Mouse (Mus musculus): ENCODE data around the gene 9530077C05Rik.
A peak's percentile ranks its signal among the peaks of the same experiment; 100 is the strongest.
"Not testable (repeated sequence)": the region's sequence is repeated elsewhere in the genome, so short reads cannot be mapped to it uniquely, and the experiment has no call there.

The 9530077C05Rik gene

DNA sequence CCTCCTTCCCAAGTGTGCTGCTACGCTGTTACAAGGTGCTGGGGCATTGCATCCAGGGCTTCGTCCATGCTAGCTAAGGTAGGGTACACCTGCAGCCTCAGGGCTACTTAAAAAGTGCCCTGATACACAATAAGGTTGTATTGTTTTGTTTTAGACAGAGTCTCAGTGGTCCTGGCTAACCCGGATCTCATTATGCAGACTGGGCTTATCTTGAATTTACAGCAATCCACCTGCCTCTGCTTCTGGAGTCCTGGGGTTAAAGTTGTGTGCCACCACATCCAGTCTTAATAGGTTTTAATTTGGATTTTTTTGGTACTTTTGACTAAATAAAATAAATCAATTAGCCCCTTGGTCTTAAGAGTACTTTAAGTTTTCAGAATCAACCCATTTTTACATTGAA lies 8.6 kb downstream of the 9530077C05Rik start:
- DNase-seq (ENCODE audit: low spot score) = no peak

DNA sequence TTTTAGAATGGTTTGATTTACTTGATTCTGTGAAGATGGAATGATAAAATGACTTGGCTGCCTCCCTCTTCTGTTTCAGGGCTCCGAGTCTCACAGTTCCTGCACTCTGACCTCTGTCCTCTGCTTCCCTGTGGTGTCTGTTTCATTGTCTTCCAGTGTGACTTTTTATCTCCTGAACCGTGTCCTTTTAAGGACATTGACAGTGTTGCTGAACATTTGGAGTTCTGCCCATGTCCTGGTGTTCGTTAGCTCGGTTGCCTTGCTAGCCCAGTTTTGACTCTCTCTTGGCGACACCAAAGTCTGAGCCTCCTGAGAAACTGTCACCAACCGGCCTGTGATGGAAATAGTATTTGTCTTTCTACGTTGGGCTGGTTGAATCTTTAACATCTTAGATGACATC lies 9.2 kb downstream of the 9530077C05Rik start:
- DNase-seq (ENCODE audit: low spot score) = no peak

DNA sequence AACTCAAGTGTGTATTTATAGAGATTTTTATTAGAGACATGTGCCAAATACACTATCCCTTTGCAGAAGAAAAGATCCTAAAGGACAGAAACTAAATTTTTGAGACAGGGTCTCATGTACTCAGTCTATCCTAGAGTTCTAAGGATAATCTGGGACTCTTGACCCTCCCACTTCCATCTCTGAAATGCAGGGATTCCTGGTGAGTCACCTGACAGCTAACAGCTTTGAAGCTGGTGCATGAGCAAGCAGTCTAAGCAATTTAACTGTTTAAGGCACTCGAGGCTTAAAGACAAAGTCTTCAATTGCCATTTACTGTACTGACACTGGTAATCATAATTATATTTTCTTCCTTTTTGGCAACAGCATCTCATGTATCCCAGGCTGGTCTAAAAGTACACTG lies 11.2 kb downstream of the 9530077C05Rik start:
- DNase-seq (ENCODE audit: low spot score) = no peak

DNA sequence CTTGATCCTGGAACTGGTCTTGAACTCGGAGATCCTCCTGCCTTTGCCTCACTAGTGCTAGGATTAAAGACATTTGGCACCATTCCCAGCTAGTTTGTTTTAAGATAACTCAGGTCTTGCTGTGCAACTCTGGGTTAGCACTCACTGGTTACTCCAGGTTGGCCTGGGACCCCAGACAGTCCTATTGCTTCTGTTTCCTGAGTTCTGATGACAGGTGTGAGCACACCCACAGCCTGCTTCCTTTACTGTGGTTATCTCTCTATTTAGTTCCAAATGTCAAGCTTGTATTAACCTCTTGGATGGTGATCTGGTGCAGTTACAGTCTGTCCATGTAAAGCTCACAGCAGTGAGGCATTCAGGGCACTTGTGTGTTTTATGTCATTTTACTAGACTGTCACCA lies 12.2 kb downstream of the 9530077C05Rik start:
- DNase-seq (ENCODE audit: low spot score) = no peak

GRCm38 (mm10) chr9:22424196-22424595 lies 12.9 kb downstream of the 9530077C05Rik start:
- no peak for DNase-seq (ENCODE audit: low spot score)

- DNase-seq (ENCODE audit: low spot score) = no peak
Observed at GRCm38 (mm10) chr9:22424719-22425118, 13.4 kb downstream of the 9530077C05Rik start.

GRCm38 (mm10) chr9:22428028-22428665 lies 16.8 kb downstream of the 9530077C05Rik start:
- DNase-seq (ENCODE audit: low spot score) = no peak

- DNase-seq (ENCODE audit: low spot score) = no peak
Observed at GRCm38 (mm10) chr9:22428666-22429410, 17.5 kb downstream of the 9530077C05Rik start.

- no peak for DNase-seq (ENCODE audit: low spot score)
Observed at GRCm38 (mm10) chr9:22429533-22430241, 18.4 kb downstream of the 9530077C05Rik start.

- no peak for DNase-seq (ENCODE audit: low spot score)
Observed at GRCm38 (mm10) chr9:22430315-22430840, 19.1 kb downstream of the 9530077C05Rik start.

- DNase-seq (ENCODE audit: low spot score) = no peak
Observed at GRCm38 (mm10) chr9:22433221-22433620, 21.9 kb downstream of the 9530077C05Rik start.

GRCm38 (mm10) chr9:22434101-22434500 lies 22.8 kb downstream of the 9530077C05Rik start:
- DNase-seq (ENCODE audit: low spot score) = no peak

GRCm38 (mm10) chr9:22438826-22439225 lies 27.5 kb downstream of the 9530077C05Rik start:
- no peak for DNase-seq (ENCODE audit: low spot score)

- DNase-seq (ENCODE audit: low spot score) = no peak
Observed at GRCm38 (mm10) chr9:22443157-22443556, 31.8 kb downstream of the 9530077C05Rik start.

DNA sequence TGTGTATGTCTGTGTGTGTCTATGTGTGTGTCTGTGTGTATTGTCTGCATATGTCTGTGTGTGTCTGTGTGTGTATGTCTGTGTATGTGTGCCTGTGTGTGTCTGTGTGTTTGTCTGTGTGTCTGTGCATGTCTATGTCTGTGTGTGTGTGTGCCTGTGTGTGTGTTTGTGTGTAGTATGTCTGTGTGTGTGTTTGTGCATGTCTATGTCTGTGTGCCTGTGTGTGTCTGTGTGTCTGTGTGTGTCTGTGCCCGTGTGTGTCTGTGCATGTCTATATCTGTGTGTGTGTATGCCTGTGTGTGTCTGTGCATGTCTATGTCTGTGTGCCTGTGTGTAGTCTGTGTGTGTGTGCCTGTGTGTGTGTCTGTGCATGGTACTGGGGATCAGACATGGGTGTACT lies 33.8 kb downstream of the 9530077C05Rik start:
- DNase-seq (ENCODE audit: low spot score) = no peak

DNA sequence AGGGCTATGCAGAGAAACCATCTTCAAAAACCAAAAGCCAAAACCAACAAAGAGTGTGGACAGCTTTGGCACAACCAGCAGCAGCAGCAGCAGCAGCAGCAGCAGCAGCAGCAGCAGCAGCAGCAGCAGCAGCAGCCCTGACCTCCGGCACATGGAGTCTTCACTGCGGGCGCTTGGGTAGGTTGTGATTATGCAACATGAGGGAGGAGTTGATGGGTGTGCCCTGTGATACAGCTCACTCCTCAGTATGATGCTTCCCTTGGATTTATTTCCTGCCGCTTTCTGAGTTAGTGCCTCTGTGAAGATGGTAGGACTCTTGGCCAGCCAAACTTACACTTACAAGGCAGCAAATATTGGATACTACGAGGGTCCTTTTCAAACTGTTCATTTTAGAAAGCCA lies 35.9 kb downstream of the 9530077C05Rik start:
- no peak for DNase-seq (ENCODE audit: low spot score)

GRCm38 (mm10) chr9:22448420-22448819 lies 37.1 kb downstream of the 9530077C05Rik start:
- DNase-seq (ENCODE audit: low spot score) = no peak

DNA sequence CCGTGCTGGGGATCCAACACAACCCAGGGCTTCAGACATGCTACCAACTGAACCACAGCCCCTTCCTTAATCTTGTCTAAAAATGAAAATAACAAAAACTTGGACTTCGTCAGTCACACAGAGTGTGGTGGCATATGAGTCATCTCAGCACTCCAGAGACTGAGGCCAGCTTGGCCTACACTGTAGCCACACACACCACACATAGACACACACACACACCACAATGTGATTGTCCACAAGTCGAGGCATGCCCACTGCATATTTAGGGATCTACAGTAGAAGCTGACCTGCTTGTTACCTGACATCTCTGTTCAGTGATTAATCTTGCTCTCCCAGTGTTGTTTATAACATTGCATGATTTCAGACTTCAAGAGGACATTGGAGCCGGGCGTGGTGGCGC lies 37.9 kb downstream of the 9530077C05Rik start:
- no peak for DNase-seq (ENCODE audit: low spot score)

- DNase-seq (ENCODE audit: low spot score) = no peak
Observed at GRCm38 (mm10) chr9:22452697-22453096, 41.4 kb downstream of the 9530077C05Rik start.

DNA sequence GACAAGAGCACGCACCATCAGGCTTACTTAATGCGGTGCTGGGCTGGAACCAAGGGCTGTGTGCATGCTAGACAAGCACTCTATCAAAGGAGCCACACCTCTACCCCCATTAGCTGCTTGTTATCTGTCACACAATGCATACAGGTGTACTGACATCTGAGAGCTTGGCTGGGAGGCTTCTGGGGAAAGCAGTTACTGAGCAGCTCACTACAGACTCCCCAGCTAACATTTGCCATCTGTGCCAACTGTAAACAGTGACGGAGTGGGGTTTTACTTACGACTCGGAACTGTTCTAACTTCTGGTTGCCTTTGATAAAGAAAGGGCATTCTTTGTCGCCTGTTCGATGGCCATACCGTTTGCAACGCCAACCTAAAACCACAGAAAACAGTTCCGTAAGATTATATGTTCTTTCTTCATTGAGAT lies 42.2 kb downstream of the 9530077C05Rik start:
- DNase-seq (ENCODE audit: low spot score) = peak; percentile 62

GRCm38 (mm10) chr9:22453990-22454389 lies 42.7 kb downstream of the 9530077C05Rik start, which contains the start of gene Gm17545:
Gm17545 (plus strand) TSS chr9:22454290.
- not testable (repeated sequence) for DNase-seq (ENCODE audit: low spot score)

DNA sequence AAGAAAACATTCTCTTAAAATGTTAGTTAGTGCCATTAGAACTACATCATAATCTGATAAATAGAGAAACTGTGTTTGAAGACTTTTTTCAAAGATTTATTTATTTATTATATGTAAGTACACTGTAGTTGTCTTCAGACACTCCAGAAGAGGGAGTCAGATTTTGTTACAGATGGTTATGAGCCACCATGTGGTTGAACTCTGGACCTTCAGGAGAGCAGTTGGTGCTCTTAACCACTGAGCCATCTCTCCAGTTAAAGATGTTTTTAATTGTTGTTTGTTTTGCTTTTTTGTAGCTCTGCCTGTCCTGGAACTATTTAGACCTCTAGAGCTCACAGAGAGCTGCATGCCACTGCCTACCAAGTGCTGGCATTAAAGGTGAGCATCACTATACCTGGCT lies 43.7 kb downstream of the 9530077C05Rik start:
- no peak for DNase-seq (ENCODE audit: low spot score)
